In the genomic region with DNA sequence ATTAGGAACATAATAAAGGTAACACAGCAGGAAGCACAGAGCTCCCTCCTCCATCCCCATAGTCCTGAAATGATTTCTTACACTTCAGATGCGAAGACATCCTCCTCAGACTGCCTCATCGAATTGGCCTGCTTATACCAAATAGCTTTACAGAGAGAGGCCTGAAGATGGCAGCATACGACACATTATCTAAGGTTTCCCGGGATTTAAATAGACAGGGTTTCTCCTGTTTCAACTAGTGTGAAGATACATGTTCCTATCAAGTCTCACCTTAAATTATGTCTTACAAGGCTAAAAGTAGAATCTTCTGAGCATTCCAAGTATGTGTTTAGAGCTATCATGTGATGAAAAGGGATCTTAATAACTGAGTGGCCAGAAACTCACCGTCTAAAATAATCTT, we compare ENCODE assay signal across 9 mouse cellular contexts. TPM values are rescaled to one million over a fixed set of nuclear protein-coding genes. Genes with fewer than 3 reads are reported as not detected.
DNase-seq lines count a peak whose midpoint lies in the region; ATAC-seq lines count a peak whose summit lies in the region.
"Had no signal": no experiment of that assay in that cellular context is flagged by ENCODE, and none has a peak within 500 bp of the region (broad histone marks: within the 10 kb centered on the region; RNA-seq: fewer than 3 reads in every experiment).

No protein-coding gene starts in this region.

- no peak overlapping the region for H3K9ac ChIP-seq in midbrain, embryonic 11.5 days (ENCODE audit: low read length)
- no peak overlapping the region for H3K9ac ChIP-seq in forebrain, embryonic 16.5 days (replicated peaks; ENCODE audit: low read depth, low read length)

- H3K9me3 ChIP-seq in midbrain, embryonic 11.5 days (ENCODE audit: control insufficient read depth, low read length) = no peaks in the 10 kb centered on the region
- H3K9me3 ChIP-seq in midbrain, embryonic 10.5 days (replicated peaks) = 0 out of 2 replicates have a peak, but pooled peaks cover 2% of the 10 kb centered on the region
- H3K9me3 ChIP-seq in forebrain, embryonic 16.5 days (ENCODE audit: control insufficient read depth, low read length) = no peaks in the 10 kb centered on the region
- no peaks in the 10 kb centered on the region for H3K9me3 ChIP-seq in heart, embryonic 10.5 days

- 58% methylated on average over 5 of the region's 5 CpGs for WGBS in midbrain, embryonic 11.5 days
- WGBS in midbrain, embryonic 10.5 days = 60% methylated on average over 5 of the region's 5 CpGs
- 45% methylated on average over 5 of the region's 5 CpGs for WGBS in forebrain, embryonic 16.5 days
- WGBS in heart, embryonic 10.5 days = 49% methylated on average over 5 of the region's 5 CpGs

- ATAC-seq in midbrain, embryonic 11.5 days (ENCODE audit: low FRiP score) = no peak
- peak; percentile 69 for ATAC-seq in forebrain, embryonic 16.5 days

- peak; percentile 28 for DNase-seq in heart, adult 11 months
- DNase-seq in heart, adult 9 months (ENCODE audit: low spot score in 2 of 2) = no peak
- peak; percentile 85 for DNase-seq in midbrain, embryonic 11.5 days (ENCODE audit: low spot score, missing footprints)
- no peak for DNase-seq in midbrain, embryonic 10.5 days (ENCODE audit: low spot score)
- peak; percentile 68 for DNase-seq in telencephalon, adult 2 months (ENCODE audit: low read depth, low spot score)
- no peak for DNase-seq in ovary, postnatal 14 days (ENCODE audit: low spot score)
- no peak for DNase-seq in heart, embryonic 10.5 days (ENCODE audit: low spot score)

- H3K36me3 ChIP-seq in midbrain, embryonic 11.5 days (ENCODE audit: control insufficient read depth, insufficient read depth, low read length) = peaks cover 14% of the 10 kb centered on the region
- peaks cover 80% of the 10 kb centered on the region for H3K36me3 ChIP-seq in midbrain, embryonic 10.5 days
- H3K36me3 ChIP-seq in forebrain, embryonic 16.5 days (ENCODE audit: control insufficient read depth, insufficient read depth) = peaks cover 39% of the 10 kb centered on the region
- peaks cover 77% of the 10 kb centered on the region for H3K36me3 ChIP-seq in heart, embryonic 10.5 days

- H3K4me1 ChIP-seq in midbrain, embryonic 11.5 days (ENCODE audit: control insufficient read depth, insufficient read depth, low read length) = no peaks in the 10 kb centered on the region
- H3K4me1 ChIP-seq in midbrain, embryonic 10.5 days = no peaks in the 10 kb centered on the region
- no peaks in the 10 kb centered on the region for H3K4me1 ChIP-seq in forebrain, embryonic 16.5 days (replicated peaks; ENCODE audit: control insufficient read depth, insufficient read depth, low read length)
- H3K4me1 ChIP-seq in heart, embryonic 10.5 days = no peaks in the 10 kb centered on the region

- no peaks in the 10 kb centered on the region for H3K27me3 ChIP-seq in midbrain, embryonic 11.5 days (ENCODE audit: control insufficient read depth, insufficient read depth, low read length)
- H3K27me3 ChIP-seq in midbrain, embryonic 10.5 days (ENCODE audit: low read depth, poor library complexity, severe bottlenecking) = no peaks in the 10 kb centered on the region
- no peaks in the 10 kb centered on the region for H3K27me3 ChIP-seq in forebrain, embryonic 16.5 days (replicated peaks; ENCODE audit: control insufficient read depth, insufficient read depth, low read length)
- no peaks in the 10 kb centered on the region for H3K27me3 ChIP-seq in heart, embryonic 10.5 days (ENCODE audit: insufficient read depth, poor library complexity, severe bottlenecking)

- no peak overlapping the region for H3K4me3 ChIP-seq in midbrain, embryonic 11.5 days (ENCODE audit: low read depth, low read length)
- H3K4me3 ChIP-seq in midbrain, embryonic 10.5 days = no peak overlapping the region
- H3K4me3 ChIP-seq in forebrain, embryonic 16.5 days (replicated peaks; ENCODE audit: low read length) = no peak overlapping the region
- H3K4me3 ChIP-seq in heart, embryonic 10.5 days = no peak overlapping the region

- H3K27ac ChIP-seq in midbrain, embryonic 11.5 days (ENCODE audit: low read depth, low read length) = no peak overlapping the region
- H3K27ac ChIP-seq in midbrain, embryonic 10.5 days (replicated peaks) = no peak overlapping the region
- no peak overlapping the region for H3K27ac ChIP-seq in forebrain, embryonic 16.5 days (ENCODE audit: low read length)
- H3K27ac ChIP-seq in heart, embryonic 10.5 days = no peak overlapping the region

- H3K4me2 ChIP-seq in midbrain, embryonic 11.5 days = no peak overlapping the region
- no peak overlapping the region for H3K4me2 ChIP-seq in forebrain, embryonic 16.5 days (ENCODE audit: low read length)

RNA-seq across cellular contexts. Expression of gene Arl9, which starts 5.4 kb away (rescaled TPM):
- 0.37 TPM in 1 of 2 replicates, not detected in the other for polyA plus RNA-seq in midbrain, embryonic 11.5 days (2014; fragmentation: Nextera tagmentation; extraction: Ambion mirVana)
- not detected in 2 replicates for polyA plus RNA-seq in midbrain, embryonic 10.5 days (2016; fragmentation: Nextera tagmentation; extraction: Ambion mirVana)
- polyA plus RNA-seq in forebrain, embryonic 16.5 days (2015; fragmentation: Nextera tagmentation; extraction: Ambion mirVana) = not detected in 2 replicates
- 0.45 TPM in 1 of 2 replicates, not detected in the other for polyA plus RNA-seq in heart, embryonic 10.5 days (2016; fragmentation: Nextera tagmentation; extraction: Ambion mirVana)
- polyA plus RNA-seq: intestine, embryonic 14.5 days had no signal

RNA-seq across cellular contexts. Expression of gene Thegl, which starts 17.4 kb away (rescaled TPM):
- polyA plus RNA-seq in midbrain, embryonic 11.5 days (2014; fragmentation: Nextera tagmentation; extraction: Ambion mirVana) = not detected in 2 replicates
- polyA plus RNA-seq in midbrain, embryonic 10.5 days (2016; fragmentation: Nextera tagmentation; extraction: Ambion mirVana) = 0.12 TPM in 1 of 2 replicates, not detected in the other
- 0.25 and 0.80 TPM in 2 replicates for polyA plus RNA-seq in forebrain, embryonic 16.5 days (2015; fragmentation: Nextera tagmentation; extraction: Ambion mirVana)
- polyA plus RNA-seq in heart, embryonic 10.5 days (2016; fragmentation: Nextera tagmentation; extraction: Ambion mirVana) = 0.14 and 0.18 TPM in 2 replicates

RNA-seq across cellular contexts. Expression of gene Srp72, which starts 23.9 kb away (rescaled TPM):
- polyA plus RNA-seq in midbrain, embryonic 11.5 days (2014; fragmentation: Nextera tagmentation; extraction: Ambion mirVana) = 71.9 and 74.5 TPM in 2 replicates
- polyA plus RNA-seq in midbrain, embryonic 10.5 days (2016; fragmentation: Nextera tagmentation; extraction: Ambion mirVana) = 78.5 and 81.2 TPM in 2 replicates
- polyA plus RNA-seq in forebrain, embryonic 16.5 days (2015; fragmentation: Nextera tagmentation; extraction: Ambion mirVana) = 87.7 and 90.1 TPM in 2 replicates
- 53.2 and 69.3 TPM in 2 replicates for polyA plus RNA-seq in heart, embryonic 10.5 days (2016; fragmentation: Nextera tagmentation; extraction: Ambion mirVana)

RNA-seq across cellular contexts. Expression of gene Ppat, which starts 47.0 kb away (rescaled TPM):
- 39.5 and 39.6 TPM in 2 replicates for polyA plus RNA-seq in midbrain, embryonic 11.5 days (2014; fragmentation: Nextera tagmentation; extraction: Ambion mirVana)
- 46.1 and 58.0 TPM in 2 replicates for polyA plus RNA-seq in midbrain, embryonic 10.5 days (2016; fragmentation: Nextera tagmentation; extraction: Ambion mirVana)
- polyA plus RNA-seq in forebrain, embryonic 16.5 days (2015; fragmentation: Nextera tagmentation; extraction: Ambion mirVana) = 15.5 and 17.1 TPM in 2 replicates
- 47.4 and 54.9 TPM in 2 replicates for polyA plus RNA-seq in heart, embryonic 10.5 days (2016; fragmentation: Nextera tagmentation; extraction: Ambion mirVana)

RNA-seq across cellular contexts. Expression of gene Paics, which starts 47.3 kb away (rescaled TPM):
- polyA plus RNA-seq in midbrain, embryonic 11.5 days (2014; fragmentation: Nextera tagmentation; extraction: Ambion mirVana) = 417 and 427 TPM in 2 replicates
- polyA plus RNA-seq in midbrain, embryonic 10.5 days (2016; fragmentation: Nextera tagmentation; extraction: Ambion mirVana) = 444 and 484 TPM in 2 replicates
- 213 and 233 TPM in 2 replicates for polyA plus RNA-seq in forebrain, embryonic 16.5 days (2015; fragmentation: Nextera tagmentation; extraction: Ambion mirVana)
- polyA plus RNA-seq in heart, embryonic 10.5 days (2016; fragmentation: Nextera tagmentation; extraction: Ambion mirVana) = 309 and 341 TPM in 2 replicates

Comparison
In these comparisons a context has a peak if more than half of its experiments do, and no peak if none do; other contexts are left out.
1. DNase-seq: peak in heart, adult 11 months (single experiment), midbrain, embryonic 11.5 days (single experiment) and telencephalon, adult 2 months (single experiment); none in heart, adult 9 months (0 of 2), midbrain, embryonic 10.5 days (single experiment), ovary, postnatal 14 days (single experiment) and heart, embryonic 10.5 days (single experiment).